Mouse (Mus musculus) kidney, embryonic 14.5 days (tissue): ENCODE results near the gene Ifit2. TPM values are rescaled to one million over a fixed set of nuclear protein-coding genes. Genes with fewer than 3 reads are reported as not detected.
"Not testable (repeated sequence)": the region's sequence is repeated elsewhere in the genome, so short reads cannot be mapped to it uniquely, and the experiment has no call there.

ENCODE experiments used
- ATAC-seq: fragments of 200-750 bp; cut with Nextera tagmentation; 2 replicates; pipeline ENCODE4 v1.8.0; 2017; ENCODE audit warnings: moderate number of reproducible peaks, mild to moderate bottlenecking, moderate TSS enrichment, moderate library complexity; ENCODE audit not compliant: low FRiP score, low TSS enrichment
- H3K27ac ChIP-seq: fragments of 300-500 bp; sonication (generic); 2 replicates; pipeline ENCODE4 v1.5.1; 2014; ENCODE audit warnings: low read depth, mild to moderate bottlenecking, low read length, moderate library complexity, mixed read lengths
- H3K27me3 ChIP-seq: fragments of 300-500 bp; sonication (generic); 2 replicates; pipeline ENCODE4 v1.6.1; 2014; ENCODE audit warnings: mild to moderate bottlenecking, low read length; ENCODE audit not compliant: control insufficient read depth, insufficient read depth
- H3K36me3 ChIP-seq: fragments of 300-500 bp; sonication (generic); 2 replicates; pipeline ENCODE4 v1.6.1; 2014; ENCODE audit warnings: low read length, mixed read lengths; ENCODE audit not compliant: control insufficient read depth, insufficient read depth
- H3K4me1 ChIP-seq: fragments of 300-500 bp; sonication (generic); 2 replicates; pipeline ENCODE4 v1.6.1; 2014; ENCODE audit warnings: low read length, mixed read lengths; ENCODE audit not compliant: control insufficient read depth, insufficient read depth
- H3K4me2 ChIP-seq: fragments of 300-500 bp; sonication (generic); replicated peaks from 2 replicates; pipeline ENCODE4 v1.6.1; 2014; ENCODE audit warnings: low read depth, mild to moderate bottlenecking, low read length
- H3K4me3 ChIP-seq: fragments of 300-500 bp; sonication (generic); 2 replicates; pipeline ENCODE4 v1.5.1; 2014; ENCODE audit warnings: mild to moderate bottlenecking, low read length
- H3K9ac ChIP-seq: fragments of 300-500 bp; sonication (generic); 2 replicates; pipeline ENCODE4 v1.6.1; 2014; ENCODE audit warnings: low read depth, mild to moderate bottlenecking, low read length, moderate library complexity
- H3K9me3 ChIP-seq: fragments of 300-500 bp; sonication (generic); 2 replicates; pipeline ENCODE4 v1.6.1; 2016; ENCODE audit warnings: low read length; ENCODE audit not compliant: control insufficient read depth
- WGBS: fragments of 180-500 bp; shearing (Covaris S2); extraction: QIAGEN DNeasy Blood & Tissue Kit; methylation state at CpG from one replicate; pipeline ENCODE4 v1.1.7; 2014; 5-methylcytosine and 5-hydroxymethylcytosine counted together
- polyA plus RNA-seq: library from polyadenylated mRNA; unstranded; fragments of >200 nt; fragmentation: Nextera tagmentation; extraction: Ambion mirVana; gene quantifications from 2 replicates; pipeline ENCODE4 v1.2.1, GENCODE M21; 2014

The Ifit2 gene
- polyA plus RNA-seq, 1 experiment from 2014 or later = 9.8 TPM

GRCm38 (mm10) chr19:34582696-34583095 lies 32.2 kb downstream of the Ifit2 start:
- not testable (repeated sequence) for H3K9me3 ChIP-seq, H3K9ac ChIP-seq, H3K36me3 ChIP-seq, H3K27me3 ChIP-seq, H3K4me1 ChIP-seq, H3K4me2 ChIP-seq, H3K4me3 ChIP-seq, H3K27ac ChIP-seq, ATAC-seq
- 71% methylated on average over 2 of the region's 2 CpGs for WGBS

DNA sequence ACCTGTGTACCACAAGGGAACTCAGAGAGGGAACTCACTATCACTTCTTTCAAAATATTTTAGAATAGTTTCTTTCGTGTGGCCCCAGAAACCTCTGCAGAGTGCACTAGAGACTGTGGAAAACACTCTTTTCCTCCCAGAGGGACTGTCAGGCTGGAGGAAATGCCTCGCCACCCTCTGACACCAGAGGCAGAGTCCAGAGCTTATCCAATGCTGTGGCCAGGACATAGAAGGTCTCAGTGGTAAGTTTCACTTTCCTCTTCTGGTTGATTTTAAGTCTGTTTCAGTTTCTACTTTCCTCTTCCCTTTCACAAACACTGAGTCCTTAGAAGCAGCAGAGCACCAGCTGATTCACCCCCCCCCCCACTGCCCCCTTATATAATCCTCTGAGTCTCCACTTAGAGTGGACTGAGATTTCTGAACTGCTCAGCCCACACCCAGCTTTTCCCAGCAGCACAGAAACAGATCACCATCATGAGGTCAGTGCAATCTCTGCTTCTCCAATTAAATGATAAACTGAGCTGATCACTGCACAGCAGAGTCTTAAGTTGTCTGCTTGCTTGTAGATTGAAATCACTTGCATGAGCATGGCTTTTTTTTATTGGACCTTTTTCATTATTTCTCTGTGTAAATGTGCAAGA lies 32.8 kb downstream of the Ifit2 start, which contains the start of gene Ifit3:
Ifit3 (plus strand) TSS at position 406 of the 641 bp plus-strand sequence.
- not testable (repeated sequence) for H3K9ac ChIP-seq, H3K9me3 ChIP-seq, H3K4me2 ChIP-seq, ATAC-seq, H3K27me3 ChIP-seq, H3K36me3 ChIP-seq, H3K27ac ChIP-seq, H3K4me3 ChIP-seq, H3K4me1 ChIP-seq
- WGBS = 40% methylated on average over 2 of the region's 2 CpGs

DNA sequence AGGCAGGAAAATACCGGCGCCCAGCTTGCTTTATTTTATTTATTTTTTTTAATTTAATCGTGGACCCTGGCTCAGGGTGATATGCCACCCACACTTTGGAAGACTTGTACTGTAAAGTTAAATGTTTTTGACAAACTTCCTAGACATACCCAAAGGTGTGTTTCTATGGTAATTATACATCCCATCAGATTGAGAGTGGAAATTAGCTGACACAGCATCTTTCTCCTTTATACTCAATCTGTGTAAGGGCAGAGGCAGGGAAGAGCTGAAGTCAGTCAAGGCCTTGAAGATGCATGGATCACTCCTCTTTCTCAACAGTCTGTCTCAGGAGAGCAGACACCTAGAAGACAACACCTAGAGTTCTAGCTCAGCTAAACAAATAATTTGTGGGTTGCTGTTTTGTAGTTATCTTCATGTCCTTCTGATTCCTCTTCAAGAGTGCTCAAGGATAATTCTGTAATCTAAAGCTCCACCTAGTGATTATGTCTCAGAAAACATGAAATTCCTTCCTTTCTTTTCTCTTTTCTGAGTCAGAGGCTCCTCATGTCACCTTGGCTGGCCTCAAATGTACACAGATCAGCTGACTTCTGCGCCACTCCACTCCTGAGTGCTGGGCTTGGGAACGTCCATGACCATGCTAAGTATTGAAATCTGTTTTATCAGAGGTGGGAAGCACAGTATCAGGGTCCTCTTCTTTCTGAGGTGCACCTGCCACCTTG lies 35.4 kb downstream of the Ifit2 start:
- WGBS = 80% methylated on average over 5 of the region's 5 CpGs
- not testable (repeated sequence) for H3K4me2 ChIP-seq, H3K4me1 ChIP-seq, H3K4me3 ChIP-seq, H3K27ac ChIP-seq, ATAC-seq, H3K9ac ChIP-seq, H3K27me3 ChIP-seq, H3K9me3 ChIP-seq, H3K36me3 ChIP-seq

DNA sequence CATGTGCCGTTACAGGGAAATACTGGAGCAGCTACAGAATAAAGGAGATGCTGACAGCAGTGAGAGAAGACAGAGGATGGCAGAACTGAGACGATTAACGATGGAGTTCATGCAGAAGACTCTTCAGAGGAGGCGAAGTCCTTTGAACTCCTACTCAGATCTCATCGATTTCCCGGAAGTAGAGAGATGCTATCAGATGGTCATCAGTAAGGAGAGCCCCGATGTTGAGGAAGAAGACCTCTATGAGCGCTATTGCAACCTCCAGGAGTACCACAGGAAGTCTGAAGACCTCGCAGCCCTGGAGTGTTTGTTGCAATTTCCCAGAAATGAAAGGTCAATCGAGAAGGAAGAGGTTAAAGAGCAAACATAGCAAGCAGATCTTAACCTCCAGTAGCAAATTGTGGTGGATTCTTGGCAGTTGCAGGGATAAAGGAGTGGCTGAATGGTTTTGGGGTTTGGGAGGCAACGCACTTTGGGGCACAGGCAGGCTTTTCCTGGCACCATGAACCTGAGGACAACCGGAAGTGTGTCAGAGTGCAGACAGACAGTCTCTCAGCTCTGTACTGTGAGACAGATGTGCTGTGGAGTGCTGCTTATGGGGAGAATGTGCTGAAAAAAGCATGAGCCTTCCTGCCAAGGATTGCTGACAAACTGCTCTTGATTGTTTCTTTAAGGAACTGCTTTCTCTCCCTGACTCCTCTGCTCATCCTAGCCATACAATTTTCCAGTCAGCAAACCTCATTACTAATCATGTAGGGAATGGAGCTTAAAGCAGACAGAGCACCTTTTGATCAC lies 37.6 kb downstream of the Ifit2 start:
- 79% methylated on average over 6 of the region's 12 CpGs for WGBS
- not testable (repeated sequence) for H3K9me3 ChIP-seq, H3K4me3 ChIP-seq, H3K9ac ChIP-seq, H3K27ac ChIP-seq, H3K27me3 ChIP-seq, H3K4me2 ChIP-seq, H3K4me1 ChIP-seq, ATAC-seq, H3K36me3 ChIP-seq

DNA sequence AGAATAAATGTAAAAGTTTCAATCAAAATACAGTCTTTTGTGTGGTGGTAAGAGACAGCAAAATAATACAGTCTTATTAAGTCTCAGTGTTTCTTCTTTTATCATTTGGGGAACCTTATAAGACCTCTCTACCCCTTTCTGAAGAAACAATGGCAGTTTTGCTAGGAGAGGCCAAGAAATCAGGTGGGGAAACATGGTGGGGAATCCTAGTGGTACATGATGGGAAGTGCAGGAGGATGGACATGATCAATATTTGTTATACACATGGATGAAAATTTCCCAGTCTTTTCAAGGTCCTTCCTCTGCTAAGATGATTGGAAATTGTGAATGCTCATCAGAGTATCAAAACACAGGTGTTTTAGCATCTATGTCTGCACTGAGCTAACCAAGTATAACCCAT lies 38.5 kb downstream of the Ifit2 start:
- Histone ChIP-seq H3K4me2 (no peak overlapping the region), H3K9ac (no peak overlapping the region), H3K9me3 (no peaks in the 10 kb centered on the region), H3K36me3 (no peaks in the 10 kb centered on the region), H3K27me3 (no peaks in the 10 kb centered on the region), H3K4me3 (no peak overlapping the region), H3K27ac (no peak overlapping the region), H3K4me1 (no peaks in the 10 kb centered on the region)
- no peak for ATAC-seq

GRCm38 (mm10) chr19:34593456-34593855 lies 43.0 kb downstream of the Ifit2 start:
- 88% methylated on average over 2 of the region's 2 CpGs for WGBS
- no peaks in the 10 kb centered on the region for H3K27me3 ChIP-seq
- no peaks in the 10 kb centered on the region for H3K36me3 ChIP-seq
- H3K9ac ChIP-seq = no peak overlapping the region
- no peaks in the 10 kb centered on the region for H3K9me3 ChIP-seq
- no peak overlapping the region for H3K4me3 ChIP-seq
- H3K4me1 ChIP-seq = no peaks in the 10 kb centered on the region
- no peak overlapping the region for H3K27ac ChIP-seq
- ATAC-seq = no peak
- no peak overlapping the region for H3K4me2 ChIP-seq

GRCm38 (mm10) chr19:34594523-34594922 lies 44.0 kb downstream of the Ifit2 start:
- not testable (repeated sequence) for H3K4me3 ChIP-seq, H3K27me3 ChIP-seq, H3K9me3 ChIP-seq, H3K27ac ChIP-seq, H3K36me3 ChIP-seq, H3K4me2 ChIP-seq, ATAC-seq, H3K4me1 ChIP-seq, H3K9ac ChIP-seq
- WGBS = 79% methylated on average over 3 of the region's 3 CpGs

DNA sequence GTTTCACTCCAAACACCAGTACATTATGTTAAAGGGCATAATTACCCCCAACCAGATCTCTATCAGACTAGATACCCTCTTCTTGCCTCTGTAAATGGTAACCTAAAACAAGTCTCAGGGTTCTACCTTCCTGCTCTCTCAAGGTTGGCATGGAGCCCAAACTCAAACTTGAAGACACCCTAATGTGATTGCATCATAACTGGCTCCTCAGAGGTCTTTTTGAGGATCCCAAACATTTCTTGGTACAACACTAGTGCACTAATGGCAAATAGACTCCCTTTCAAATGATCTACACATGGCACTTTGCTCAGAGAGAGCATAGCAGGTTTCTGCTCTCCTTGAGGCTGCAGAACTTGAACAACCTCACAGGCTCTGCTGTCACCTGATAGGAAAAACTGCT lies 46.3 kb downstream of the Ifit2 start:
- Histone ChIP-seq H3K36me3 (no peaks in the 10 kb centered on the region), H3K4me3 (no peak overlapping the region), H3K9me3 (no peaks in the 10 kb centered on the region), H3K27ac (no peak overlapping the region), H3K4me2 (no peak overlapping the region), H3K9ac (no peak overlapping the region), H3K27me3 (no peaks in the 10 kb centered on the region), H3K4me1 (no peaks in the 10 kb centered on the region)
- ATAC-seq = no peak

- 79% methylated on average over 2 of the region's 2 CpGs for WGBS
- Histone ChIP-seq H3K9me3 (no peaks in the 10 kb centered on the region), H3K4me3 (no peak overlapping the region), H3K27me3 (no peaks in the 10 kb centered on the region), H3K9ac (no peak overlapping the region), H3K4me2 (no peak overlapping the region), H3K27ac (no peak overlapping the region), H3K4me1 (no peaks in the 10 kb centered on the region), H3K36me3 (no peaks in the 10 kb centered on the region)
- no peak for ATAC-seq
Observed at GRCm38 (mm10) chr19:34598341-34598740, 47.8 kb downstream of the Ifit2 start.
